ENCODE assay signal across 26 mouse cellular contexts in the genomic region with DNA sequence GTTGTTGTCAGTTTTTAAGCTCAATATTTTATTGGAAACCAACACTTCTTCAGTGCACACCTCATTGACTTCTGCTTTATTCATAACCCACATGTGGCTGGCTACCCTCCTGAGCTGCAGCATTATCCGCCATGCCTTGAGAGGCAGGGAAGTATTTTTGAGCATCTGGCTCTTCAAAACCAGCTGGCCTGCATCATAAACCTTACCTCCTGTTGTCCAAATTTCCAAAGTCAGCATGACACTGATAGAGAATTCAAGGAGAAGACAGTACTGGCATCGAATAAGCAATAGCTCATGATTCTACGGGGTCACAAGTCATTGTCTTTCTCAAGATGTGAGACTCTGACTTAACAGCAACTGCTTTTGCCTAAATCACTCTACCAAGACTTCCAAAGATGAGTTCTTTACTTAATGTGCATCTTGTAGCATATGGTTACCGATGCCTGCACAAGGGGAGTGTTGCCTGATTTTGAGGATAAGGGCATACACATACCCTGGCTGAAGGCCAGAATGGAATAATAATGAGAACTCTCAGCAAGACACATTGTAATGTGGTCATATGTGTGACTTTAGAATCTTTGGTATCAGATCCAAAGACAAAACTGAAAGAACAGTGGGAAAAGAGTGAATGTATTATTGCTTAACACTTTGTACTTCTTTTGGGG.
DNase-seq lines count a peak whose midpoint lies in the region; ATAC-seq lines count a peak whose summit lies in the region.
"Had no signal": no experiment of that assay in that cellular context is flagged by ENCODE, and none has a peak within 500 bp of the region (broad histone marks: within the 10 kb centered on the region; RNA-seq: fewer than 3 reads in every experiment).

No protein-coding gene starts in this region.

- no peaks in the 10 kb centered on the region for H3K4me1 ChIP-seq in hindbrain, embryonic 14.5 days (replicated peaks; ENCODE audit: control insufficient read depth, insufficient read depth, low read length)
- no peaks in the 10 kb centered on the region for H3K4me1 ChIP-seq in hindbrain, embryonic 10.5 days (replicated peaks)
- H3K4me1 ChIP-seq in neural tube, embryonic 13.5 days (replicated peaks), result no peaks in the 10 kb centered on the region
- H3K4me1 ChIP-seq: embryonic facial prominence, embryonic 10.5 days; embryonic facial prominence, embryonic 15.5 days; heart, embryonic 12.5 days; limb, embryonic 12.5 days; liver, embryonic 15.5 days; lung, embryonic 15.5 days; neural tube, embryonic 12.5 days; stomach, embryonic 15.5 days had no signal

- peak; percentile 73 for ATAC-seq in hindbrain, embryonic 14.5 days (ENCODE audit: low FRiP score)
- peak; percentile 50 for ATAC-seq in neural tube, embryonic 13.5 days (ENCODE audit: low read depth)
- ATAC-seq: forebrain, embryonic 16.5 days had no signal

- no peak overlapping the region for H3K4me3 ChIP-seq in hindbrain, embryonic 14.5 days (replicated peaks; ENCODE audit: low read length)
- H3K4me3 ChIP-seq in hindbrain, embryonic 10.5 days, result no peak overlapping the region
- no peak overlapping the region for H3K4me3 ChIP-seq in neural tube, embryonic 13.5 days
- H3K4me3 ChIP-seq: embryonic facial prominence, embryonic 10.5 days; embryonic facial prominence, embryonic 15.5 days; heart, adult 2 months; heart, embryonic 12.5 days; limb, embryonic 12.5 days; liver, embryonic 15.5 days; lung, embryonic 15.5 days; neural tube, embryonic 12.5 days; stomach, embryonic 15.5 days had no signal

- no peaks in the 10 kb centered on the region for H3K27me3 ChIP-seq in hindbrain, embryonic 14.5 days (ENCODE audit: control insufficient read depth, insufficient read depth, low read length)
- no peaks in the 10 kb centered on the region for H3K27me3 ChIP-seq in hindbrain, embryonic 10.5 days (ENCODE audit: insufficient read depth, poor library complexity, severe bottlenecking)
- H3K27me3 ChIP-seq in neural tube, embryonic 13.5 days, result no peaks in the 10 kb centered on the region
- H3K27me3 ChIP-seq: embryonic facial prominence, embryonic 15.5 days; heart, embryonic 12.5 days; limb, embryonic 12.5 days; liver, embryonic 15.5 days; lung, embryonic 15.5 days; neural tube, embryonic 12.5 days; stomach, embryonic 15.5 days had no signal

- WGBS in hindbrain, embryonic 14.5 days, result 77% methylated on average over 4 of the region's 4 CpGs
- WGBS in hindbrain, embryonic 10.5 days, result 87% methylated on average over 4 of the region's 4 CpGs
- 72% methylated on average over 4 of the region's 4 CpGs for WGBS in neural tube, embryonic 13.5 days

- no peaks in the 10 kb centered on the region for H3K9me3 ChIP-seq in hindbrain, embryonic 14.5 days (ENCODE audit: control insufficient read depth, low read length)
- no peaks in the 10 kb centered on the region for H3K9me3 ChIP-seq in hindbrain, embryonic 10.5 days
- no peaks in the 10 kb centered on the region for H3K9me3 ChIP-seq in neural tube, embryonic 13.5 days
- H3K9me3 ChIP-seq: embryonic facial prominence, embryonic 10.5 days; embryonic facial prominence, embryonic 15.5 days; heart, embryonic 12.5 days; limb, embryonic 12.5 days; liver, embryonic 15.5 days; lung, embryonic 15.5 days; neural tube, embryonic 12.5 days; stomach, embryonic 15.5 days had no signal

- H3K27ac ChIP-seq in hindbrain, embryonic 14.5 days, result no peak overlapping the region
- no peak overlapping the region for H3K27ac ChIP-seq in hindbrain, embryonic 10.5 days
- no peak overlapping the region for H3K27ac ChIP-seq in neural tube, embryonic 13.5 days (replicated peaks)
- H3K27ac ChIP-seq: embryonic facial prominence, embryonic 10.5 days; embryonic facial prominence, embryonic 15.5 days; heart, adult 2 months; limb, embryonic 12.5 days; liver, embryonic 15.5 days; lung, embryonic 15.5 days; neural tube, embryonic 12.5 days; stomach, embryonic 15.5 days had no signal

- no peak overlapping the region for H3K9ac ChIP-seq in hindbrain, embryonic 14.5 days
- H3K9ac ChIP-seq in neural tube, embryonic 13.5 days, result no peak overlapping the region
- H3K9ac ChIP-seq: embryonic facial prominence, embryonic 15.5 days; heart, embryonic 12.5 days; limb, embryonic 12.5 days; liver, embryonic 15.5 days; lung, embryonic 15.5 days; neural tube, embryonic 12.5 days; stomach, embryonic 15.5 days had no signal

- no peaks in the 10 kb centered on the region for H3K36me3 ChIP-seq in hindbrain, embryonic 14.5 days (replicated peaks; ENCODE audit: control insufficient read depth, insufficient read depth)
- H3K36me3 ChIP-seq in hindbrain, embryonic 10.5 days, result no peaks in the 10 kb centered on the region
- H3K36me3 ChIP-seq in neural tube, embryonic 13.5 days, result no peaks in the 10 kb centered on the region
- H3K36me3 ChIP-seq: embryonic facial prominence, embryonic 10.5 days; embryonic facial prominence, embryonic 15.5 days; heart, embryonic 12.5 days; limb, embryonic 12.5 days; liver, embryonic 15.5 days; lung, embryonic 15.5 days; neural tube, embryonic 12.5 days; stomach, embryonic 15.5 days had no signal

- H3K4me2 ChIP-seq in hindbrain, embryonic 14.5 days (replicated peaks), result no peak overlapping the region
- no peak overlapping the region for H3K4me2 ChIP-seq in neural tube, embryonic 13.5 days
- H3K4me2 ChIP-seq: embryonic facial prominence, embryonic 15.5 days; heart, embryonic 12.5 days; limb, embryonic 12.5 days; liver, embryonic 15.5 days; lung, embryonic 15.5 days; neural tube, embryonic 12.5 days; stomach, embryonic 15.5 days had no signal

- peak; percentile 29 for DNase-seq in hindbrain, embryonic 14.5 days (ENCODE audit: low spot score)
- DNase-seq in hindbrain, embryonic 10.5 days (ENCODE audit: low spot score), result no peak
- DNase-seq in neural tube, embryonic 10.5 days (ENCODE audit: extremely low spot score, low spot score), result no peak
- DNase-seq in mesoderm, embryonic 11.5 days (ENCODE audit: low read depth, low spot score), result peak; percentile 17
- no peak for DNase-seq in layer of hippocampus, adult 11-12 months (ENCODE audit: low spot score)
- DNase-seq: adrenal gland, postnatal 25 days; B cell, adult 2 months; cerebellum, adult 18-20 months; cerebellum, postnatal 25 days; heart, adult 2 months; heart, postnatal 4 days; kidney, adult 2 months; kidney, postnatal 36 days; midbrain, embryonic 14.5 days; retina, postnatal 1 day; right cerebral cortex, postnatal 14 days had no signal

Comparison
In these comparisons a context has a peak if more than half of its experiments do, and no peak if none do; other contexts are left out.
1. DNase-seq: peak in hindbrain, embryonic 14.5 days (single experiment) and mesoderm, embryonic 11.5 days (single experiment); none in hindbrain, embryonic 10.5 days (single experiment), neural tube, embryonic 10.5 days (single experiment) and layer of hippocampus, adult 11-12 months (single experiment).